Mouse (Mus musculus) hindbrain, embryonic 12.5 days (tissue): Measurements from ENCODE around the gene 1600015I10Rik. TPM values are rescaled to one million over a fixed set of nuclear protein-coding genes. Genes with fewer than 3 reads are reported as not detected.

ENCODE experiments used
- ATAC-seq: fragments of 200-750 bp; cut with Nextera tagmentation; 2 replicates; pipeline ENCODE4 v1.8.0; 2017; ENCODE audit warnings: moderate TSS enrichment; ENCODE audit not compliant: low FRiP score
- H3K27ac ChIP-seq: fragments of 300-500 bp; sonication (generic); 2 replicates; pipeline ENCODE4 v1.5.1; 2016; ENCODE audit warnings: mild to moderate bottlenecking
- H3K27me3 ChIP-seq: fragments of 300-500 bp; sonication (generic); 2 replicates; pipeline ENCODE4 v1.6.1; 2016; ENCODE audit warnings: mild to moderate bottlenecking
- H3K36me3 ChIP-seq: fragments of 300-500 bp; sonication (generic); 2 replicates; pipeline ENCODE4 v1.6.1; 2016; ENCODE audit warnings: mild to moderate bottlenecking
- H3K4me1 ChIP-seq: fragments of 300-500 bp; sonication (generic); 2 replicates; pipeline ENCODE4 v1.6.1; 2016
- H3K4me2 ChIP-seq: fragments of 300-500 bp; sonication (generic); replicated peaks from 2 replicates; pipeline ENCODE4 v1.6.1; 2016; ENCODE audit warnings: mild to moderate bottlenecking
- H3K4me3 ChIP-seq: fragments of 300-500 bp; sonication (generic); 2 replicates; pipeline ENCODE4 v1.5.1; 2016; ENCODE audit warnings: mild to moderate bottlenecking
- H3K9ac ChIP-seq: fragments of 300-500 bp; sonication (generic); 2 replicates; pipeline ENCODE4 v1.6.1; 2016; ENCODE audit warnings: mild to moderate bottlenecking, moderate library complexity
- H3K9me3 ChIP-seq: fragments of 300-500 bp; sonication (generic); replicated peaks from 2 replicates; pipeline ENCODE4 v1.6.1; 2016; ENCODE audit warnings: mild to moderate bottlenecking
- WGBS: fragments of 180-500 bp; shearing (Covaris S2); methylation state at CpG from one replicate; pipeline ENCODE4 v1.1.7; 2016; 5-methylcytosine and 5-hydroxymethylcytosine counted together
- polyA plus RNA-seq: library from polyadenylated mRNA; unstranded; fragments of >200 nt; fragmentation: Nextera tagmentation; extraction: Ambion mirVana; gene quantifications from 2 replicates; pipeline ENCODE4 v1.2.1, GENCODE M21; 2016

Gene 1600015I10Rik
- polyA plus RNA-seq, 1 experiment from 2014 or later = not detected

GRCm38 (mm10) chr6:48982305-48982704 lies 52.6 kb downstream of the 1600015I10Rik start:
- Histone ChIP-seq H3K36me3 (no peaks in the 10 kb centered on the region), H3K27me3 (no peaks in the 10 kb centered on the region), H3K4me3 (no peak overlapping the region), H3K4me1 (no peaks in the 10 kb centered on the region), H3K9me3 (no peaks in the 10 kb centered on the region), H3K9ac (no peak overlapping the region), H3K4me2 (no peak overlapping the region), H3K27ac (no peak overlapping the region)
- ATAC-seq = no peak
- 69% methylated on average over 3 of the region's 3 CpGs for WGBS

Other genes with a start within 250 kb of the 1600015I10Rik start
- gene Gimap4, start 245.3 kb upstream of the 1600015I10Rik start, polyA plus RNA-seq = 4.2 and 5.4 TPM in 2 replicates
- gene Gimap6, start 221.7 kb upstream of the 1600015I10Rik start, polyA plus RNA-seq = 8.5 and 9.6 TPM in 2 replicates
- gene Gm28053, start 211.3 kb upstream of the 1600015I10Rik start, polyA plus RNA-seq = 1.7 TPM in 1 of 2 replicates, not detected in the other
- gene Gimap7, start 211.3 kb upstream of the 1600015I10Rik start, polyA plus RNA-seq = not detected in 2 replicates
- gene Gimap1, start 190.8 kb upstream of the 1600015I10Rik start, polyA plus RNA-seq = 5.4 and 6.7 TPM in 2 replicates
- gene Gimap5, start 183.7 kb upstream of the 1600015I10Rik start, polyA plus RNA-seq = 0.97 and 1.6 TPM in 2 replicates
- gene Gimap3, start 159.0 kb upstream of the 1600015I10Rik start, polyA plus RNA-seq = not detected in 2 replicates
- gene Tmem176a, start 89.0 kb upstream of the 1600015I10Rik start, polyA plus RNA-seq = 26.5 and 28.5 TPM in 2 replicates
- gene Tmem176b, start 88.4 kb upstream of the 1600015I10Rik start, polyA plus RNA-seq = 114 and 118 TPM in 2 replicates
- gene Aoc1, start 57.0 kb upstream of the 1600015I10Rik start, polyA plus RNA-seq = not detected in 2 replicates
- not detected in 2 replicates for gene Doxl2, start 45.1 kb downstream of the 1600015I10Rik start, polyA plus RNA-seq
- gene Svs1, start 57.0 kb downstream of the 1600015I10Rik start, polyA plus RNA-seq = not detected in 2 replicates
- gene Gpnmb, start 106.7 kb downstream of the 1600015I10Rik start, polyA plus RNA-seq = 0.31 and 0.65 TPM in 2 replicates
- gene Malsu1, start 143.9 kb downstream of the 1600015I10Rik start, polyA plus RNA-seq = 63.6 and 67.7 TPM in 2 replicates